Mouse (Mus musculus) urinary bladder, postnatal 4 days (tissue): ENCODE measurements around the gene Exoc6.

Experiments
- DNase-seq, 2 experiments: peaks; one replicate each; pipeline ENCODE4 v3.0.0; 2021 to 2022; ENCODE audit warnings: low spot score in 2 of 2

Gene Exoc6

DNA sequence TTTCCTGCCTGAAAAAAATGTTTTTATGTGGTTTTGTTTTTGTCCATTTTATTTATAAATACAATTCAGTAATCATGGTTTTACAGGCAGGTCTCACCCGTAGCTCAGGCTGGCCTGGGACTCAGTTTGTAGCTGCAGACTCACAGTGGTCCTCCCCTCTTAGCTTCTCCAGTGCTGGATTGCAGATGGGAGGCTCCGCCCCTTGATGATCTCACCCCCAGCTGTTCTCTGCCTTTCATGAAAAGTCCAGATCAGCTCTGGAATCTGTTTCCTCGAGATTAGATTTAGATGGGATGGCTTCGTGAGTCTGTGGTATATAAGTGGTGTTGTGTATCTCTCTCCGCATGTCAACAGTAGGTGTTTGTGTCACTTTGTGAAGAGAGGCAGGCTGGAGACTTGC is 24.6 kb downstream of the Exoc6 start:
- no peak for DNase-seq

DNA sequence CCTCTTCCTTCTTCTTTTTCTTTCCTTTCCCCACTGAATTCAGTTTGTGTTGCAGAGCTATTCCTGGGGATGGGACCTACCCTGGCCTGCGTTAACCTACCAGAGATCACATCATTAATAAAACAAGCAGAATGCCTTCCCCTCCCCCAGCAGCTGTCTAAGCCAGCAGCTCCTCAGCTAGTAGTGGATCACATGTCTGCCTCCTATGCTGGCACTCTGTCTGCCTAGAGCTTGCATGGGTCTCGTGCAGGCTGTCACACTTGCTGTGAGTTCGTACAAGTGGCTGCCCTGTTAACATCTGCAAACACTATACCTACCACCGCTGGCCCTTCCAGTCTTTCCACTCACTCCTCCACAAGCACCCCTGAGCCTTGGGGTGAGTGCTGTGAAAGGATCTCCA is 29.4 kb downstream of the Exoc6 start:
- DNase-seq: no peak

DNA sequence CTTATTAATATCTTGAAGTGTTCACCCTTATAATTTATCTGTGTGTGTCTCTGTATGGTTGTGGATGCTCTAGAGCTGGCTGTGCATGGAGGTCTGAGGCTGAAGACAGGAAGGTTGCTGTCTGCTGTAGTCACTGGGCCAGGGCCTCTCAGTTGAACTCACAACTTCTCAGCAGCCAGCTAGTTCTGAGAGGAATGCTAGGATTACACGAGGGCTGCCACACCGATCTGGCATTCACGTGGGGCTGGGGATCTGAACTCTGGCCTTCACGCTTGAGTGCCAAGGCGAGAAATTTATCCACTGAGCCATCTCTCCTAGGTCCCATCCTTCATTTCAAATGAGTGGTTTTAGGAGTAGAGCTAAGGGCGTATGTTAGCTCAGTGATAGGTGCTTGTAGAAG is 30.2 kb downstream of the Exoc6 start:
- DNase-seq: no peak

DNA sequence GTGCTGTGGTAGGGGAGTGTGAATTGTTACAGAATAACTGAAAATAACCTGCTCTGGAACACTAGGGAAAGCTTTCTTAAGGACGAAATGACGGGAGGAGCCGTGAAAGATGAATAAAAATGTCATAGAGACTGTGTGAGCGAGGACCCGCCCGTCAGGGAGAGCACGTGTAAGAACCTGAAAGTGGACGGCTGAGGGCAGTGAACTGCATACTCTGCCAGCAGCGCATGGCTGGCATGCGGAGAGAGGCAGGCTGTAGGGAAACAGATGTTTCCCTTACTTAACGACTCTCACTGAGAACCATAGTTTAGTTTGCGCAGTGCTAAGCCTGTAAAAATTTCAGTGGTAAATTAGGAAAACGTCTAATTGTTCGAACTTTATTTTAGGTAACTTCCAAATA is 35.0 kb downstream of the Exoc6 start:
- no peak for DNase-seq

DNA sequence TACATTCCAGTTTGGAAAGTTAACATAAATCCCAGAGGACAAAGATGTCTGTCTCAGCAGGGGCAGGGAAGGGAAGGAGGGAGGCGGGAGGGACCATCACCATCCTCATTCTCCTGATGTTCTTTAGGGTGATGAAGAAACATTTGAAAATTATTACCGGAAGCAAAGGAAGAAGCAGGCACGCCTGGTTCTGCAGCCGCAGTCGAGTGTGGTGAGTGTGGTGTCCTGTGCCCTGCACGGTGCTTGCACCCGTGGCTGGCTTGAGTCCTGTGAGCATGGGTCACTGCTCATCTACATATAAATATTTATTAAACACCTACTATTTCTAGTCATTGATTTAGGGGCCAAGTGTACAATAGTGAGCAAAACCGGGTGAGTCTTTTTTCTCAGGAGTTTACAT is 35.5 kb downstream of the Exoc6 start:
- DNase-seq: no peak

DNA sequence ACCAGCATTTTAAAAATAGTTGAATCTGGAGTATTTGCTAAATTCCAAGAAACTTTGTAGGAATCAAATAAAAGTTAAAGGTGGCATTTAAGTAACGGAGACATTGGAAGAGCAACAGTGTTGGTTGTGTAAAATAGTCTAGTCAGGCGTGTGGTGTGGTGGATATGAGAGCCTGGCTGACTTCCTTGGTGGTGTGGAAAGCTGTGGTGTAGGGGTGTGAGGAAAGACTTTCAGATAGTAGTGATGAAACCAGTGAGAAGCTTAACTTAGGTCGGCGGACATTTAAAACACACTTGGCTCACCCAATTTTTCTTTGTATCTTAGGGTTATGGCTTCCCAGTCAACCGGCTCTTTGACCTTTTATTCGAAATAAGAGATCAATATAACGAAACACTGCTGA is 40.3 kb downstream of the Exoc6 start:
- DNase-seq: no peak

DNA sequence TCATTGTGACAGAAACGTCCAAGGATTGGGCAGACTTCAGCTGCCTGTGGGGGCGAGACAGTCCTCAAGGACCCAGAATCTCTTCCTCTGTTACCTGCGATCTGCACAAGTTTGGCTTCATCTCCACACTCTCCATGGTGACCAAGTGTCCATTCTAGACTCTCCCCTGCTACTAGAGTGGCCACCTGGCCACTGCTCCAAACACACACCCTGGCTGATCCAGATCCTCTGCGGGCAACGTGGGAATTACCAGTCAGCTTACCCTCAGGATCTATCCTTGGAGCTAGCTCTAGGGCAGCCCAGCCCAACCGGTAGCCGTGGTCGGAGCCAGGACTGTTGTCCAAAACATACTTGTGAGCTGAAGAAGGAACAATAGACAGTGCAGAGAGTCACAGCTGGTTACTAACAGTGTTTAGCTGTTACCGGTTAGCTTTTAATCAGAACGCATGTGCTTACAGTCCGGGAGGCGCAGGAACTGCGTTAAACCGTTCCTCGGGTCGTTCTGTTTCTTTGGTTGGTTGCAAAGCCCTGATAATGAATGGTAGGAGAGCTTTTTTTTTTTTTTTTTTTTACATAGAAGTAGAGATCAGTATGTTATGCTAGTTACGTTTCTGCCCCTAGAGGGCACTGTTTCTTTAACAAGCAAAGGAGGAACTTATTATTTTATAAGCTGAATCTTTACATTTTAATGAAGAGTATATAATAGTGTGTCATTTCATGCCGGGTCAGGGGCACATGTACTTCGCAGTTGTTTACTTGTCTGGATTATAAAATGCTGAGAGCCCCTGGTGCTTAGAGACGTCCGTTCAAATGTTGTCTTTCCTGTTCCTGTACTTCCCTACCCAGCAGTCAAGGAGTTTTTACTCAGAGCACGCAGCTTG is 52.0 kb downstream of the Exoc6 start:
- no peak for DNase-seq

DNA sequence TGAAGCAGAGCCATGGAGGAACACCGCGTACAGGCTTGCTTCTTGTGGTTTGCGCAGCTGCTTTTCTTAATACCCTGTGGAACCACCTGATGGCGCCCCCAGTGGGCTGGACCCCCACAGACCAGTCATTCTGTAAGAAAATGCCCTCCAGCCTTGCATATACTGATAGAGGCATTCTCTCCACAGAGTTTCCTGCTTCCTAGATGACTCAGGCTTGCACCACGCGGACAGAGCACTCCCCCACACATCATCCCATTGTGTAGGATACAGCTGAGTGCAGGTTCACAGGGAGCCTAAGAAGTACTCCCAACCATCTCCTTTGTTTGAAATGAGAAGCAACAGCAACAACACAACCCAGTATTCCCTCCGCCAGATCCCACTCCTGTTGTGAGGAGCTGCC is 59.8 kb downstream of the Exoc6 start:
- DNase-seq: no peak

DNA sequence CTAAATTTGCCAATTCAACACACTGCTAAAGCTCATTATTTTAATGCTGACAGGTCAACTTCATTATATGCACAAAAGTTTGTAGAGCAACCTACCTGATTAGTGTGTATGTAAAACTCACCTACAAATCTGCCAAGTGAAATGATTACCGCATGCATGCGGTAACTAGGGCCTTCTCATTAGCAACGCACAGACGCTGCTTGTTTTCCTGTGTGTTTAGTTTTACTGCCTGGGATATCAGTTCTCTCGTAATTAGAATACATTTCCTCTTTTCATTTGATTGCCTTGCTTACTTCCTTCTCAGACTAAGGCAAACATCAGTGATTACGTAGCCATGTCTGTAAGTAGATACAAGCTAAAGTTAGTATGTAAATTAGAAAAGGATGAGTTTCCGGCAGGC is 62.7 kb downstream of the Exoc6 start:
- no peak for DNase-seq

DNA sequence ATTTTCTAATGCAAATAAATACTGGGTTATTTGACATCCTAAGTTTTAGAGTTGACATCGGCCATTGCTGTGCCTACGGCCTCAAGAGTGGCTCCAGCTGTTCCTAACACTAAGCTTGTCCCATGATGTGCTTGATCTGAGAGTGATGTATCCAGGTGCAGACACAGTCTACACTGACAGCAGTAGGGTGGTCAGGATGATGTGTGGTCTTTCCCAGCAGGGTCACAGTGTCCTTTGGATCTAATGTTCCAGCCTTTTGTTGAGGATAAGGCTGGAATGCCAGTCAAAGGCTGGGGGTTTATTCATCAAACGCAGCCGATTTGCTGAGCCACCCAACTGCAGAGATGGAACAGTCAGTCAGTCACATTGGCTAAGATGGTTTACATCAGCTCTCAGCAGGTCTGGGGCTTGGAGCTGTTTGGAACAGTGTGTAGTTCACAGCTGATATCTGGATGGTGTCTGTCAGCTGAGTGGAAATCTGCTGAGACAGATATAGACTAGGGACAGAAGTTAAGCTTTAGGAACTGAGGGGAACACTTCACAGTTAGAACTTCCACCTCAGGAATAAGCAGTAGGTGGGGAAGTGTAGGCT is 64.9 kb downstream of the Exoc6 start:
- DNase-seq: no peak

DNA sequence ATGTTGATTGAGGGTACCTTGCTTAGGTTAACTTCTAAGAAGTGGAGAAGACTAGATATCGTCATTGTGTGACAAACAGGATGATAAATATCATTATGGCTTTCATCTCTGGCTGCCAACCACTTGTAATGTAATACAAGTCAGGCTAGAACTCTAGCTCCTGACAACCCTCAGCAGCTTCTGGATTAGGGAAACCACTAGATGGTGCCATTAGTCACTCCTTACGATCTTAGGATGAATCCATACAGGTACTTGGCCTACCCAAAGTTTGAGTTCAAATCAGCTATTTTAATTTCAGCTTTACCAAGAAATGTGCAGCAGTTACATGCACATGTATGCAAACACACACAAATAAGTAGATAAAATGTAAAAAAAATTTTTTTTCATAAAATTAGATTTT is 97.8 kb downstream of the Exoc6 start:
- DNase-seq: no peak

DNA sequence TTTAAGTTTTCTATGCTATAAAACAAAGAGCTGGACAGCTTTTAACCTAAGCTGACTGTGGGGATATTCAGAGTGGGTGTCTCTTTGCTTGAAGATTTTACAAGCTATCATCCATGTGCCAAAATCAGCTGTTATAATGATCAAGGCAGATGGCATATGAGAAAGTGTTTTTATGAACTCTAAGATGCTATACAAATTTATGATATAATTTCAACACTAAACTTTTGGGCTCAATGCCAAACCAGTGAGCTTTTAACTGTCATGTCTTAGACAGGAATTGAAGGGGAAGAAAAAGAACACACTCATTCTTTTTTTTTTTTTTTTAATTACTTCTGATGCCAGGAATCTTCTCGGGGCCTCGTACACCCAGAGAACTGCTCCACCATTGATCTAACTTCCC is 100.3 kb downstream of the Exoc6 start:
- DNase-seq: no peak

DNA sequence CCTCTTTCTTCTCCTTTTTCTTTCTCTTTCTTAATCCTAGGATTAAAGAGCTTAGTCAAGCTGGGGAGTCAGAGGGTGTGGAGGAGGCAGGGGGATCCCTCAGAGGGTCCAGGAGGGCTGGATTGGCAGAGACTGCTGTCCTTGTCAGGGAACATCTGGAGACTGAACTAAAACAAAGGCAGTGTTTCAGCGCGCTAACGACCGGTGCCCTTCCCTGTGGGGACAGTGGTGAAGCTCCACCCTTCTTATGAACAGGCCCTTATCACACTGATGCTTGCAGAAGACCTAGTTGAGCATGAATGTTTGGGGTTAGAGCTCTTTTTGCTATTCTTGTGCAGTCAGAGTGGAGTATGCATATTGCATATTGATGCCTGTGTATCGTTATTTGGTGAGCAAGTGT is 103.8 kb downstream of the Exoc6 start:
- no peak for DNase-seq

DNA sequence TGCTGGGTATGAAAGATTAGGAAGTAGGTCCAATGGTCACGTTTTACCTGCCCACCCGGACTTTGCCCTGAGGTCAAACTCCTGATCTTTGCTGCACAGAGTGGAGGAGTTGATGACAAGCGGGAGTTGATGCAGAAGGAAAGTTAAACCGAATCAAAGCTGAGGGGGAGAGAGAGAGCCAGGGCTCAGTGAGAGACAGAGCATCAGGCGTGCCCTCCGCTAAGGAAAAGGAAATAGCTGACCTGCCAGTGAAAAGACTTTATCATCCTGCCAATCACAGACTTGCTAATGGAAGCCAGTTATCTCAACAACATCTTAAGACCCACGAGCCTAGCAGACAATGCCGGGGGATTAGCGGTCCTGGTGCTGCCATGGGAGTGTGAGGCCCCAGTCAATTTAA is 106.2 kb downstream of the Exoc6 start:
- DNase-seq: no peak

DNA sequence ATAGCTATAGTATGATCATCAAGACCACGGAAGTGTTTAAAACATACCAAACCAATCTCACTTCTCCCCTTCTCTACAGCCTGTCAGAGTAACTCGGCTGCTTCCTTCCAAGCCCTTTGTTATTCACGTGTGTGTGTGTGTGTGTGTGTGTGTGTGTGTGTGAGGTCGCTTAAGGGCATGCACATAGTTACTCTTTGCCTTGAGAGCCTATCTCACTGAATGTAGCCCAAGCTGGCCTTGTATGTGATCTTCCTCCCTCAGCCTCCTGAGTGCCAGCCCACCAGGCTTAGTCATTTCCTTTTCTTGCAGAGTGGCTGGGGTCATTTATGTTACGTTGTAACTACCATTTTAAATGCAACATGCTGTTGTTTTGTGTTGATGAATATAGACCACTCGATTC is 115.0 kb downstream of the Exoc6 start:
- no peak for DNase-seq

DNA sequence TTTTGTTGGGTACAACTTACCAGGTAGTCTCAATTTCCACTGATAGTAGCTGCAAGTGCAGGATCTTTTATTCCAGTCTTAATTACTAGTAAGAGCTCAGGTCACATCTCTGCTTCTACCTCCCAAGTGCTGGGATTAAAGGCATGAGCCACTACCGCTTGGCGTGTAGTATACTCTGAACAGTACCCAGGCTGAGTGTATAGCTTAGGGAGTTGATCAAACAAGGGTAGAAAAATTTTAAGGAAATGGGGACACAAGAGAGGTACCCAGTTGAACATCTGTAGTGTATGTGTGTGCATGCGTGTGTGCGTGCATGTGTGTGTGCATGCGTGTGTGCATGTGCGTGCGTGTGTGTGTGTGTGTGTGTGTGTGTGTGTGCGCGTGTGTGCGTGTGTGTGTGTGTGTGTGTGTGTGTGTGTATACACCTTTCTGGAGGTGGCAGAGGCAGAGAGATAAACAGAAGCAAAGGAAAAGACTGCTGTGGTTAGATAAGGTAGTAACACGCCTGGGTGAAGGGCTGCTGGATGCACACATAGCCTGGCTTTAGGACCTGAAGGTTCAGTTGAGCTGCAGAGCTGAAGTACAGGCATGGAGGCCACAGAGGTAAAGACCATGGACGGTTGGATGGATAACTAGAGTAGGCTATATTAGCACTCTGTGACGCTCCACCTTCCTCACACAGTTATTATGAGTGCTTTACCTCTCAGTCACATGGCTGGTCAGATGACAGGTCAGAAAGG is 117.8 kb downstream of the Exoc6 start:
- no peak for DNase-seq

DNA sequence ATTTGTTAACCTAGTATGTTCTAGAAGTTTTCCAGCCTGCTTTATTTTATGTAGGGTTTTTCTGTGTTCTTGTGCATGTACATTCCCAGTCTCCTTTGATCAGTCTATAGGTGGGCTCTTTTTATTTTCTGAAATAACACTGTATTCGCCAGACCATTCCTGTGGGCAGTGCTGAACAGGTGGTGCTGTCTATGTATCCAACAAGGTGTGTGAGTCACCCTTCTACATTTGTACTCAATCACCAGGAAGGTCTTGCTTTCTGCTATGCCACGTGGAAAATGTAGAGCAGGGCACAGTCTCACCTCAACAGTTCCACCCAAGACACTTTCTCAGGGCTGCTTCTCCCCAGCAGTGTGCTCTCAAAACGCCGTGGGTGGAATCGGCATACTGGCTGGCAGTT is 118.4 kb downstream of the Exoc6 start:
- no peak for DNase-seq

DNA sequence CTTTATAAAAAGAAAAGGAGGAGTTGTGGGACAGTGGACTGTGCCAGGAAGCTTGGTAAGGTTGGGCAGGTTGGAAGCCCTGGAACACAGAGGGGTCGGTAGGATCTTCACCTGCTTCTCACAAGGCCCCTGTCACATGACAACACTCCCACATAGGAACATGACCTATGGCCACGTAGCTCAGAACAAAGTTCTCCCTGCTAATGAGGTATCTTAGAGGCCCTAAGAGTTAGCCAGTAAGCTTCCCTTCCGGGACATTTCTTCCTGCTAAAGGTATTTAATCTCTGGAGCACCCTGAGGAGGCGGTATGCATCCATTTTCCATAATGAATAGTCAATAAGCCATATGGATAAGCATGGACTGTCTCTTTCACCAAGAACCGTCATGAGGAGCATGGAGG is 119.3 kb downstream of the Exoc6 start:
- DNase-seq: no peak

DNA sequence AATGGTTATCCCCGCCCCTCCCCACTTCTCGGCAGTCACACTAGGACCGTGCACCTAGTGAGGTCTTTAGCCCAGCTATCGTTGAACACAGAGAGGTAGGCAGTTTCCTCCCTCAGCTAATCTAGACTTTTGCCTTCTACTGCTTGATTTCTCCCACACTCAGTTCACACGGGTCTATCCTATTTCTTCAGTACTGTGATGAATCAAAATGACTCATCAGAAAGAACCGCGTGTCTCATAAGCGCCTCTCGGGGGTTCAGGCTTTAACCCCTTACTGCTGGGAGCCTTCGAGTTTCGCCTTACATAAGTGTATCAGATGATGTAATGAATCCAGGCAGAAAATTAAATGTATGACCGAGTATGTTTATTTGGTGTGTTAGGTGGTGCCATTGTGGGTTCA is 123.2 kb downstream of the Exoc6 start:
- DNase-seq: no peak

DNA sequence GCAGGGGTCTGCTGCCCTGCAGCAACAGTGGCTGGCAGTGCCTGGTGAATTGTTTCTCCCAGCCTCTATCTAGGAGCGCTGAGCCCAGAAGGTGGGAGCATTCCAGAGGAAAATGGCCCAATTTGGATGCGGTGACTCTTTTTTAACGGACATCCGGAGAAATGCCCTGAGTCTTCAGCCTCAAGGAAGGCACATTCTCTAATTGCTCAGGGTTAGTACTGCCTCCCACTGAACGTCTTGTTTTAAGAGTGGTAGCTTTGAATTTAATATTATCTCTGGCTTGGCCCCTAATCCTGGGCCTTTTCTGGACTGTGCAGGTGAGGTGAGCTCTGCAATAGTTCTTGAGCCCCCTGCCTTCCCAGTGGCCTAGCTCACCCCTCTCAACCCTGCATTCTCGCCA is 135.1 kb downstream of the Exoc6 start, which contains the start of gene Cyp26c1:
TSS of gene Cyp26c1 (plus strand) at position 301 of the 400 bp plus-strand sequence.
- DNase-seq: no peak

DNA sequence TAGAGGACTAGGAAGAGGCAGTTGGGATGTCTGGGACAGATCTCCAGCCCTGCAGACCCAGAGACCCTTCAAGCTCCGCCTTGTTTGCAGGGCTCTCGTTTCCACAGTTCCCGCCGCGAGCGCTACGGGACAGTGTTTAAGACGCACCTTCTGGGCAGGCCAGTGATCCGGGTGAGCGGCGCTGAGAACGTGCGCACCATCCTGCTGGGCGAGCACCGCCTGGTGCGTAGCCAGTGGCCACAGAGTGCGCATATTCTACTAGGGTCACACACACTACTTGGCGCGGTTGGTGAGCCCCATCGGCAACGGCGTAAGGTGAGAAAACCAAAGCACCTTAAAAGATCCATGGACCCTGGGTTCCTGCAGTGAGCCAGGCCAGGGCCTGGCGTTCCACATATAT is 136.1 kb downstream of the Exoc6 start:
- no peak for DNase-seq

DNA sequence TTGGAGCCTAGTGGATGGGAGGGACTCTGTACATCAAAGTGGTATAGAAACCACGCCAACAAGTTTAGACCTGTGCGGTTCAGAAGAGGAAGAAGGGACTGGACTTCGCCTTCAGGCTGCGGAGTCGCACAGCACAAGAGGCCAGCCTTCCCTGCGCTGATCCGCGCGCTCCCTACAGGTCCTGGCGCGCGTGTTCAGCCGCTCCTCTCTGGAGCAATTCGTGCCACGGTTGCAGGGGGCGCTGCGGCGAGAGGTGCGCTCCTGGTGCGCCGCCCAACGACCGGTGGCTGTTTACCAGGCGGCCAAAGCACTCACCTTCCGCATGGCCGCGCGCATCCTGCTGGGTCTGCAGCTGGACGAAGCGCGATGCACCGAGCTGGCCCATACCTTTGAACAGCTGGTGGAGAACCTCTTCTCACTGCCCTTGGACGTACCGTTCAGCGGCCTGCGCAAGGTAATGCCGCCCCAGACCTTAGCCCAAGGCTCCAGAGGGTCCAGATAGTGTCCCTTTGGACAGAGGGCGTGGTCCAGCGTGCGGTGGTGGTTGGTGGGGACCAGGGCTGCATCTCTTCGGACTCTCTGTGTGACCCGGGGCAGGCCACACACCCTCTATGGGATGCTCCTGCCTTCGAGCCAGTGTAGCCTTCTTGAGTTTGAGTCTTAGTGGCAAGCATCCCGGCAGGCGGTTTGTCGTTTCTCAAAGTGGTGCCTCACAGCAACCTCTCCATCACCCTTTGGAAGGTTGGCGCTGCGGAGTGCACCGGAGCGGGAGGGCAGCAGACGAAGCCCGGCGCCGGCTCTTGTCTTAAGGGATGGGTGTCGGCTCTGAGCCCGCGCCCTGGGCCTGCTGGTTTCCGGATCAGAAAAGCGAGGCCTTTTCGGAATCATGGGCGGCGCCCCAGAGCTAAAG is 137.0 kb downstream of the Exoc6 start:
- peak in 1 of 2 experiments; percentile 65 for DNase-seq
